In genomic region chr10:8505346-8506246, GRCm38 (mm10) we compare ENCODE assay signal across 13 mouse cellular contexts. TPM values are rescaled to one million over a fixed set of nuclear protein-coding genes. Genes with fewer than 3 reads are reported as not detected.
A peak's percentile ranks its signal among the peaks of the same experiment; 100 is the strongest.
DNase-seq lines count a peak whose midpoint lies in the region; ATAC-seq and TF ChIP-seq lines count a peak whose summit lies in the region.
"Had no signal": no experiment of that assay in that cellular context is flagged by ENCODE, and none has a peak within 500 bp of the region (broad histone marks: within the 10 kb centered on the region; RNA-seq: fewer than 3 reads in every experiment).

No protein-coding gene starts in this region.

- peaks cover 2% of the 10 kb centered on the region; the same call in 1 of the 2 replicates for H3K4me1 ChIP-seq in spleen, adult 2 months (ENCODE audit: control insufficient read depth, insufficient read depth, insufficient read length)
- H3K4me1 ChIP-seq in stomach, embryonic 16.5 days (ENCODE audit: control insufficient read depth, insufficient read depth, low read length), result peaks cover 3% of the 10 kb centered on the region; the same call in 1 of the 2 replicates
- H3K4me1 ChIP-seq: liver, embryonic 13.5 days had no signal

- H3K9me3 ChIP-seq in stomach, embryonic 16.5 days (replicated peaks; ENCODE audit: control insufficient read depth, low read length), result no peaks in the 10 kb centered on the region
- H3K9me3 ChIP-seq: liver, embryonic 13.5 days had no signal

- ATAC-seq in inflammation-experienced regulatory T-cells, adult 6 months, result peak; percentile 85
- ATAC-seq in stomach, embryonic 16.5 days (ENCODE audit: insufficient read depth, low FRiP score), result no peak
- ATAC-seq: midbrain, embryonic 16.5 days had no signal

- H3K4me2 ChIP-seq in stomach, embryonic 16.5 days (ENCODE audit: low read depth, low read length), result peak overlapping the region; percentile 6; the same call in 1 of the 2 replicates
- H3K4me2 ChIP-seq: liver, embryonic 13.5 days had no signal

- no peak overlapping the region for H3K4me3 ChIP-seq in spleen, adult 2 months (ENCODE audit: extremely low read depth, insufficient read depth, insufficient read length)
- no peak overlapping the region for H3K4me3 ChIP-seq in stomach, embryonic 16.5 days (replicated peaks; ENCODE audit: low read length)
- H3K4me3 ChIP-seq: erythroblast, embryonic 14.5 days; liver, embryonic 13.5 days had no signal

- peak; percentile 77 for DNase-seq in heart, adult 11 months
- DNase-seq in heart, postnatal 25 days (ENCODE audit: low spot score), result no peak
- DNase-seq in spleen, adult 2 months (ENCODE audit: low read depth in 1 of 2, low spot score in 2 of 2), result peak in 1 of 2 experiments; percentile 63
- DNase-seq in spleen, adult 12 weeks (ENCODE audit: low spot score), result no peak
- DNase-seq in frontal cortex, postnatal 10 days (ENCODE audit: low spot score in 2 of 2), result no peak
- no peak for DNase-seq in left cerebral cortex, adult 11 months (ENCODE audit: low spot score)
- DNase-seq: cerebellum, adult 11 months; liver, embryonic 13.5 days; thymus, adult 18-20 months had no signal

- peak overlapping the region; percentile 33; the same call in 1 of the 2 replicates for H3K27ac ChIP-seq in spleen, adult 2 months (ENCODE audit: insufficient read depth, low read length)
- H3K27ac ChIP-seq in stomach, embryonic 16.5 days (ENCODE audit: low read length), result no peak overlapping the region
- H3K27ac ChIP-seq: liver, embryonic 13.5 days had no signal

- H3K27me3 ChIP-seq in spleen, adult 2 months (ENCODE audit: control insufficient read depth, insufficient read depth, low read length), result no peaks in the 10 kb centered on the region
- no peaks in the 10 kb centered on the region for H3K27me3 ChIP-seq in stomach, embryonic 16.5 days (ENCODE audit: control insufficient read depth, insufficient read depth, low read length)
- H3K27me3 ChIP-seq: liver, embryonic 13.5 days had no signal

- no peak overlapping the region for H3K9ac ChIP-seq in stomach, embryonic 16.5 days (ENCODE audit: low read length)
- H3K9ac ChIP-seq: liver, embryonic 13.5 days had no signal

- no peak for TF ChIP-seq POLR2A in spleen, adult 2 months (IDR thresholded peaks at IDR 0.05; ENCODE audit: low read depth, low read length)

- WGBS in spleen, adult 2 months, result 14% methylated on average over 13 of the region's 13 CpGs
- 36% methylated on average over 13 of the region's 13 CpGs for WGBS in stomach, embryonic 16.5 days

- no peak for TF ChIP-seq CTCF in spleen, adult 2 months (IDR thresholded peaks at IDR 0.05; ENCODE audit: extremely low read depth, insufficient read depth, insufficient read length, insufficient replicate concordance)

- intact Hi-C loops in heart, postnatal 25 days (cut with DNase I), result no loop called here

- no peaks in the 10 kb centered on the region for H3K36me3 ChIP-seq in spleen, adult 2 months (ENCODE audit: control insufficient read depth, insufficient read depth, low read length)
- H3K36me3 ChIP-seq in stomach, embryonic 16.5 days (ENCODE audit: control insufficient read depth, insufficient read depth, low read length), result 0 out of 2 replicates have a peak, but pooled peaks cover 3% of the 10 kb centered on the region
- H3K36me3 ChIP-seq: liver, embryonic 13.5 days had no signal

RNA-seq across cellular contexts. Expression of gene Ust, which starts 13.0 kb away (rescaled TPM):
- 1 to 10 TPM; 1.5 to 2.2 TPM for total RNA-seq in heart, postnatal 25 days (2021)
- 1.9 and 2.2 TPM in 2 replicates for polyA plus RNA-seq in spleen, adult 2 months (2012; rRNA removed)
- polyA plus RNA-seq in inflammation-experienced regulatory T-cells, adult 6 months (2017; shearing (Covaris generic)), result under 1 TPM; 0.16 to 0.52 (median 0.29) TPM
- 3.4 TPM in 2 replicates for polyA plus RNA-seq in stomach, embryonic 16.5 days (2015; fragmentation: Nextera tagmentation; extraction: Ambion mirVana)
- polyA plus RNA-seq: erythroblast, embryonic 14.5 days had no signal
